Mouse (Mus musculus): ENCODE measurements at regions not wholly inside any gene's neighbourhood (a gene's known extent, or its start where the extent isn't known, plus 50 kb on each side); places are given as distances from the start of the nearest gene placed in this dataset.

- DNase-seq (ENCODE audit: low read depth) = no peak
These were observed 568.4 kb upstream of the Map3k7 start for GRCm38 (mm10) chr4:31395538-31395937.

DNA sequence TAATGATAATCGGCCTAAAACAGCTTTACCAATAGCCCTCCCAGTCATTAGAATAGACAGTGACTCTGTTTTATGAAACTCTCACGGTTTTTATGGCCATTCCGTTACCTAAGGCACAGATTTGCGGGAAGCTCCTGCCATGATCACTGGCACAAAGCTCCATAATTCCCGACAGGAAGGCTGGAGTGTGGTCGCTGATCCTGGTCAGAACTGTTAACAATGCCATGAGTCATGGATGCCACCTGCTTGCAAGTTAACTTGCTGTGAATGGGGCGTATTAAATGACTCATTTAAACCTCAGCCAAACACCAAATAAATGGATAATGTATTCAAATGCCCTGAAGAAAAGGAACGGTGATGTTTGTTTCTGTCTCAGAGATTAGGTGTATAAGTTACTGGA is 559.9 kb upstream of the Map3k7 start:
- DNase-seq (ENCODE audit: low read depth) = no peak

GRCm38 (mm10) chr4:31404840-31405714 is 558.8 kb upstream of the Map3k7 start:
- DNase-seq (ENCODE audit: low read depth) = no peak

- no peak for DNase-seq (ENCODE audit: low read depth)
These were observed 553.7 kb upstream of the Map3k7 start for GRCm38 (mm10) chr4:31410157-31410556.

DNA sequence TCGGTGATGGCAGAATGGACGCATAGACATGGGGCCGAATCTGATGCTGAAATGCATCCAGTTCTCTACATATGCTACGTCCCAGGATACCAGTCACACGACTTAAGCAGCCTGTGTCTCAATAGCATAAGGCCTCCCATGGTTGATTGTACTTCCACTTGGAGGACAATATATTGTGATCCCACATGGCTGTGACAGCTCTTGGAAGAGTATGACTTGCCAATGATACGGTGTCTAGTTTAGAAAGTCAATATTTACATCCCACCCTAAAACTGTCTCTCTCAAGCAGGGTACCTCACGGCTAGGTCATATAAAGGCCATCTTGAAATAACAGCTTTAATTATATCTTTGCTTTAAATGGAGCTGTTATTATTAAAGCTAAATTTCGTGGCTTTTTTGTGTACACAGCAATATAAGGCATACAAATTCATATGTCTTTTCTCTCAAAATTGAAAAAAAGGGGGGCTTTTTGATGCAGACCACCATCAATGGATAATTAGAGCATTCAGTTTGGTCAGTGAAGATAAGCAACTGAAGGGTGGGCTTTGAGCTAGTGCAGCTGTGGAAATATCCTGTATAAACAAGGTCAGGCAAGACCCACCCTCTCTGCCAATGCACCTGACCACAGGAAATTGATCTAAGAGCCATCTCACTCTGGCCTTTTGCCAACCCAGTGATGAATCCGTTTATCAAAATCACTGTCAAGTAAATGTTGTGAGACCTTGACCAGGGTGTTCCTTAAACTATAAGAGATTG is 551.9 kb upstream of the Map3k7 start:
- no peak for DNase-seq (ENCODE audit: low read depth)

DNA sequence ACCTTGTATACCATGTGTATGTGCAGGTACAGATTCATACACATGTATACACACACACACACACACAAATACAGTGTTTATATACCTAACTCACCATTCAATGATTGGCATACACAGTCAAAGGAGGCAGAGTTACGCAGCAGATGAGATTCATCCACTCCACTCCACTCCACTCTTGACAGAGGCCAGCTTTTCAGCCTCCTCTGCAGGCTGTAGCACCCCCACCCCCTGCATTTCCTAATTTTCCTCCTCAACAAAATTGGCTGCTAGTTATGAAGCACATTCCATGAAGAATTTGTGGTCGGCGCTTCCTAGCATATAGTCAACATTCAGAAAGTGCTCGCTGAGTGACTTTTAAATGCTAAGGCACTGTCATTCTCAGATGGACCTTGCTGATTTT is 546.7 kb upstream of the Map3k7 start:
- DNase-seq (ENCODE audit: low read depth) = no peak

DNA sequence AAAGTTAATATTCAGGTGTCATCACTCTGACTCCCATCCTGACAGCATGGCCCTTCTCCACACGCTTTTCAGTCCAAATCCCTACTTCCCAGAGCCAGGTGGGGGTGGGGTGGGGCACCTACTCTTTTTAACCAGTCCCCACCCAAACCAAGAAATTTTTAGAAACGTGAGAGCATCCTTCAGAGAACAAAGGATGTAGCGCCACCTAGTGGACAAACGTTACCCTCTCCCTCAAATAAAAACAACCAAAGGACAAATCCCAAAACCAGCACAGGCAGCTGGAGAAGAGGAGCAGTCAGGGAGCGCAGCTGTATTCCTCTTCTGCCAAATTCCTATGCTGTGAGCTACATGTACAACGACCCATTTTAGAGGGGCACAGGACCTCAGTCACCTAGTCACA is 544.7 kb upstream of the Map3k7 start:
- DNase-seq (ENCODE audit: low read depth) = peak; percentile 19

GRCm38 (mm10) chr4:31420167-31420566 is 543.7 kb upstream of the Map3k7 start:
- no peak for DNase-seq (ENCODE audit: low read depth)

DNA sequence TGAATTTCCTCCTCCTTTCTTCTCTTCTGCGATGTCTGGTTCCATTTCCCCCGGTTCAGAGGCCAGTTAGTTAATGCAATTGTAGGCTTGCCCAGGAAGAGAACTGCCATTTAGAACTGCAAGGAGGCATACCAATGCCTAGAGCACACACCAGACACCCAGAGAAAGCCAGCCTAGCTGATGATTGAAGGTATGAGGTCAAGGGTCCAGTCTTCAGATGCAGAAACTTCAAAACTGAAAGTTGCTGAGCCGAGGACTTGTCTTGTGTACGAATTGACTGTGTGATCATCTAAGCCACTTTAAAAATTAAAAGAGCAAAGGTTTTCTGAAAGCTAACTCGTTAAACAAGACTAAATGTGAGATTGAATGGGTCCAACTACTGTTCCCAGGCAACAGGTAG is 542.5 kb upstream of the Map3k7 start:
- DNase-seq (ENCODE audit: low read depth) = no peak

GRCm38 (mm10) chr4:31425135-31425534 is 538.8 kb upstream of the Map3k7 start:
- no peak for DNase-seq (ENCODE audit: low read depth)

GRCm38 (mm10) chr4:31425716-31426115 is 538.2 kb upstream of the Map3k7 start:
- DNase-seq (ENCODE audit: low read depth) = no peak

- no peak for DNase-seq (ENCODE audit: low read depth)
These were observed 537.5 kb upstream of the Map3k7 start for GRCm38 (mm10) chr4:31426169-31427030.

DNA sequence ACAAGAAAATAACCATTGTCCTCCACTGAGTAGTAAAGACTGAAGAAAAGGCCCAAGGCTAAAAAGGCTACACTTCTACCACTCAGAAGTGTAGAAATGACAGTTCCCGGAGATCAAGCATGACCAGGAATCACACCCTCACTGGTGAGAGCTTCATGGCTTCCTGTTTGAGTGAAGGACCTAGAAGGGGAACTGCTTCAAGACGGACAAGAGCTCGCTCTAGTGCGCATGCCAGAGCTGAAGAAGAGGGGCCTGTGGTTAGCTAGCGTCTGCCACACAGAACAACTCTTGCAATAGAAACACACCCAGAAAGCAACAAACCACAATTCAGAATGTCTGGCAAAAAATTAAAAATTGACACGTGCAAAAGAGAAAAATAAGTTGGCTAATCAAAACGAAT is 530.0 kb upstream of the Map3k7 start:
- no peak for DNase-seq (ENCODE audit: low read depth)

DNA sequence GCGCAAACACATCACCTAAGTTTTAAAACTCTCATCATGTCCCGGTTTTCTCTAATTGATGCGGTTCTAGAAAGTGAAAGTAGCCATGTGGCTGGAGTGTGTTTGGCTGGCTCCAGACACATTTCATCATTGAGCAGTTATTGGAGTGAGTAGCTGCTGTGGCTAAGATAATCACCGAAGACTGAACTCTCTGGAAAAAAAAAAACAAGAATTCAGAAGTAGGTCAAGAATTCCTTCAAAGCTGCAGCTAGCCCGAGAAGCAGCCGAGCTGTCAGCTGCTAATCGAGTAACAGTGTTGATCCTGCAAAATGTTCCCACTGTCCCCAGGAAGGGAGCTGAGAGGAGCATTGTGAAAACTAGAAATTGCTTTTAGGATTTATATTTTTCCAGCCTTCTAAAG is 509.0 kb upstream of the Map3k7 start:
- DNase-seq (ENCODE audit: low read depth) = no peak

DNA sequence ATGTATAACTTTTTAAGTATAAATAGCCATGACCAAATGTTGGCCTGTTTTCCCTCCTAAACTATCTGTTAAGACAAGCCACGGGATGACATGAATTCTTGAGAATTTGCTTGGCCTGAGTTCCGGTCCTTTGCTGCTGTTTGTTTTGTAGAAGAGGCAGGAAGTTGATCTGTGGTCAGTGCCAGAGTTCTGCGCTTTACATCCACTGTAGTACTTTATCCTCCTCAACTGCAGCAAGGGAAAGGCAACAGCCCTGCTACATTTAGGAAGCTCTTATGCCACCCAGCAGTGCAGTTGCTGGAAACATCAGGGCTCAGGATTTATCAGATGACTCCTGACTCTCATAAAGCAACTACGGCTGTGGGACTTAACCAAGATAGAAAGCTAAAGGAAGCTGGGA is 508.4 kb upstream of the Map3k7 start:
- no peak for DNase-seq (ENCODE audit: low read depth)

- no peak for DNase-seq (ENCODE audit: low read depth)
These were observed 501.4 kb upstream of the Map3k7 start for GRCm38 (mm10) chr4:31462456-31462855.

GRCm38 (mm10) chr4:31463130-31463698 is 500.7 kb upstream of the Map3k7 start:
- DNase-seq (ENCODE audit: low read depth) = no peak

DNA sequence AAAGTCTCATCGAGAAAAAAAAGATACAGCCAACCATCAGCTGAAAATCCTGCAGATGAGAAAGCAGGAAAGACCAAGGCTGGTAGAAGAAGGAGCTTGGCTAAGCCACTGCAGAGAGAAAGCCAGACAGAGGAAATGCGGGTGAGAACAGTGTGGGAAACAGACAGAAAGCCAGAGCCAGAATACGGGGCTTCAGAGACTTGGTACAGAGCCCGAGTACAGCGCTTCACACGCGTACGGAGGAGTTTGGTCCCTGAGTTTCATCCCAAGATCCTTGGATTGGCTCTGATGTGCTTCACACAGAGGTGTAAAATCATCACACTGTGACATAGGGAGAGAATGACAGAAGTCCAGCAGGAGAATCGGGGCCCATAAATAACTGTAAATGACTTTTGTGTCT is 495.6 kb upstream of the Map3k7 start:
- no peak for DNase-seq (ENCODE audit: low read depth)

- DNase-seq (ENCODE audit: low read depth) = no peak
These were observed 494.1 kb upstream of the Map3k7 start for GRCm38 (mm10) chr4:31469803-31470202.

DNA sequence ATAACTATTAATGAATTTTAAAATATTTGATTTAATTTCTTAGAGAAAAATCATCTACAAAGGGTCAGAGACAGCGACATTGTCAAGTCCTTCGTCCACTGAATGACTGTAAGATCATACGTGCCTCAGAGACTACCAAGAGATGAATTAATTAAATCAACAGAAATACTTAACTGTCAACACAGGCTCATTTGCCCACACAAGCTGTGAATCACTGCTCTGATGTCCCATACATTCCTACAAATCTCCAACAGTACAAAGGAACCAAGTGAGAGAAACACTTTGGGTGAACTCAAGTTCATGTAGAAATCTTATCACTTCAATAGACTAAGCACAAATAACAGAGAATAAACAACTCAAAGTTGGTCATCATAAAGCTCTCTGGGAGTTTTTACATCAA is 471.4 kb upstream of the Map3k7 start:
- DNase-seq (ENCODE audit: low read depth) = no peak

- no peak for DNase-seq (ENCODE audit: low read depth)
These were observed 470.8 kb upstream of the Map3k7 start for GRCm38 (mm10) chr4:31493087-31493511.

- no peak for DNase-seq (ENCODE audit: low read depth)
These were observed 464.0 kb upstream of the Map3k7 start for GRCm38 (mm10) chr4:31499888-31500287.

Measured in induced T-regulatory cell, adult 2 months (primary cell).